Mouse (Mus musculus): ENCODE results near the gene Fastkd5. TPM values are rescaled to one million over a fixed set of nuclear protein-coding genes. Genes with fewer than 3 reads are reported as not detected.

The Fastkd5 gene
- polyA plus RNA-seq, 1 experiment, result 3.7 TPM

DNA sequence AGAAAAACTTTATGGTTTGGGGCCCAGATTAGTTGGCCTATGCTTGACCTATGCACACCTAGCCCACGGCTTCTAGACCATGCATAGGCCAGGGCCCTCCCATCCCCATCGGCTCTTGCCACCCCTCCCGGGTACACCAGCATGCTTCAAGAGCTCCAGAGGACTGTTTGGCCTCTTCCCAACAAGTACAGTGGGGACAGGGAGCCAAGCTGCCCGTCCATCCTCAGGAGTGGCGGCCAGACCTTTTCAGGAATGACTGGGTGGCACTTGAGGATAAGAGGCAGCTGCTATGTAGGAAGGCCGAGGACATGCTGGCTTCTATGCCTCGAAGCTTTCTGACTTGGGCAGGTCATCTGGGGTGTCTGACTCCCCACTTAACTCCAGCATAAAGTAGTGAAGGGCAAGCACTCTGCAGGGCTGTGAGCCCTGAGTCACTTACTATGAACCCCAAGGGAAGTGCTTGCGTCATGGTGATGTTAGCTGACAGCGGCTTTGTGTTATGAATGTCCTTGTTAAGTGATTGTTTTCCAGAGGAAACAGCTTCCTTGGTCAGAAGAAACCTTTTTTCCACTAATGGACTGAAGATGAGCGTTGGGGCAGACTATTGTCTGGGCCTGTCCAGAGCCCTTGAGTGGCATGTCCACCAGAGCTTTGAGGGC is 45.8 kb downstream of the Fastkd5 start:
- Histone ChIP-seq H3K27ac (ENCODE audit: control insufficient read depth, insufficient read depth, low read length) (no peak overlapping the region), H3K27me3 (ENCODE audit: control insufficient read depth, insufficient read depth, low read length) (peaks cover 5% of the 10 kb centered on the region; the same call in 1 of the 2 replicates), H3K4me3 (ENCODE audit: control insufficient read depth, insufficient read depth, low read length) (no peak overlapping the region), H3K4me1 (replicated peaks; ENCODE audit: control insufficient read depth, insufficient read depth, low read length) (no peaks in the 10 kb centered on the region; the same call in 1 of the 2 replicates), H3K36me3 (ENCODE audit: control insufficient read depth, insufficient read depth, low read length) (no peaks in the 10 kb centered on the region)
- DNase-seq, result no peak
- WGBS, result 95% methylated on average over 10 of the region's 10 CpGs
- TF ChIP-seq CTCF (IDR thresholded peaks at IDR 0.05; ENCODE audit: borderline replicate concordance, control insufficient read depth, extremely low read depth, insufficient read depth, low read length, poor library complexity) (no peak), POLR2A (IDR thresholded peaks at IDR 0.05; ENCODE audit: control insufficient read depth, extremely low read depth, insufficient read depth, low read length, poor library complexity) (no peak)

- Histone ChIP-seq H3K27ac (ENCODE audit: control insufficient read depth, insufficient read depth, low read length) (no peak within 1 kb of the TSS), H3K4me3 (ENCODE audit: control insufficient read depth, insufficient read depth, low read length) (no peak within 1 kb of the TSS), H3K27me3 (ENCODE audit: control insufficient read depth, insufficient read depth, low read length) (peaks cover 11% of the 10 kb centered on the region; the same call in 1 of the 2 replicates), H3K36me3 (ENCODE audit: control insufficient read depth, insufficient read depth, low read length) (no peaks in the 10 kb centered on the region), H3K4me1 (replicated peaks; ENCODE audit: control insufficient read depth, insufficient read depth, low read length) (no peaks in the 10 kb centered on the region; the same call in 1 of the 2 replicates)
- DNase-seq, result no peak
- 69% methylated on average over 10 of the region's 10 CpGs for WGBS
- TF ChIP-seq CTCF (IDR thresholded peaks at IDR 0.05; ENCODE audit: borderline replicate concordance, control insufficient read depth, extremely low read depth, insufficient read depth, low read length, poor library complexity), result no peak
- TF ChIP-seq POLR2A (IDR thresholded peaks at IDR 0.05; ENCODE audit: control insufficient read depth, extremely low read depth, insufficient read depth, low read length, poor library complexity), result no peak
Observed at GRCm38 (mm10) chr2:130582552-130582951, 47.3 kb downstream of the Fastkd5 start, which contains the start of gene Avp. Gene Avp, minus strand, starts transcription at chr2:130582554.

- no peak overlapping the region for H3K4me3 ChIP-seq (ENCODE audit: control insufficient read depth, insufficient read depth, low read length)
- H3K36me3 ChIP-seq (ENCODE audit: control insufficient read depth, insufficient read depth, low read length), result no peaks in the 10 kb centered on the region
- no peak overlapping the region for H3K27ac ChIP-seq (ENCODE audit: control insufficient read depth, insufficient read depth, low read length)
- DNase-seq, result no peak
- 22% methylated on average over 16 of the region's 16 CpGs for WGBS
- TF ChIP-seq POLR2A (IDR thresholded peaks at IDR 0.05; ENCODE audit: control insufficient read depth, extremely low read depth, insufficient read depth, low read length, poor library complexity), result no peak
- no peak for TF ChIP-seq CTCF (IDR thresholded peaks at IDR 0.05; ENCODE audit: borderline replicate concordance, control insufficient read depth, extremely low read depth, insufficient read depth, low read length, poor library complexity)
- peaks cover 16% of the 10 kb centered on the region; the same call in 1 of the 2 replicates for H3K27me3 ChIP-seq (ENCODE audit: control insufficient read depth, insufficient read depth, low read length)
- H3K4me1 ChIP-seq (replicated peaks; ENCODE audit: control insufficient read depth, insufficient read depth, low read length), result peaks cover 4% of the 10 kb centered on the region; the same call in 1 of the 2 replicates
Observed at GRCm38 (mm10) chr2:130581201-130581600, 48.6 kb downstream of the Fastkd5 start.

DNA sequence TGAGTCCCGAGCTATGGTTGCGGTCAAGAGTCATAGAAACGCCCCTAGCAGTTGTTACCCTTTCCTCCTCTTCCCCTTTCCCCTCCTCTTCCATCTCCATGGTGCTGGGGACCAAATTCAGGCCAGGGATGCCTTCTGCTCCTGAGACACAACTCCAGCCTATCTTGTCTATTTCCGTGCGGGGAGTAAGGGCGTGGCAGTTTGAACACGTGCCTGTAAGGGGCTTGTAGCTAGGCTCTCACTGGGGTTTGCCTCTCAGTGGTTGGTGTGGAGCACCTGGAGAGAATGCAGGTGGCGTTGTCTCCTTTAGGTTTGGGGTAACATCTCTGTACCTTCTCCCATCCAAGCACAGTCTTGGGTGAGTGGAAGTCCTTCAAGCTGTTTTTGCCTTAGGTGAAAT is 50.0 kb downstream of the Fastkd5 start:
- TF ChIP-seq POLR2A (IDR thresholded peaks at IDR 0.05; ENCODE audit: control insufficient read depth, extremely low read depth, insufficient read depth, low read length, poor library complexity) (no peak), CTCF (IDR thresholded peaks at IDR 0.05; ENCODE audit: borderline replicate concordance, control insufficient read depth, extremely low read depth, insufficient read depth, low read length, poor library complexity) (no peak)
- peaks cover 20% of the 10 kb centered on the region; the same call in 1 of the 2 replicates for H3K27me3 ChIP-seq (ENCODE audit: control insufficient read depth, insufficient read depth, low read length)
- H3K27ac ChIP-seq (ENCODE audit: control insufficient read depth, insufficient read depth, low read length), result no peak overlapping the region
- peaks cover 4% of the 10 kb centered on the region; the same call in 1 of the 2 replicates for H3K4me1 ChIP-seq (replicated peaks; ENCODE audit: control insufficient read depth, insufficient read depth, low read length)
- DNase-seq, result no peak
- no peaks in the 10 kb centered on the region for H3K36me3 ChIP-seq (ENCODE audit: control insufficient read depth, insufficient read depth, low read length)
- H3K4me3 ChIP-seq (ENCODE audit: control insufficient read depth, insufficient read depth, low read length), result no peak overlapping the region
- 7% methylated on average over 8 of the region's 8 CpGs for WGBS

DNA sequence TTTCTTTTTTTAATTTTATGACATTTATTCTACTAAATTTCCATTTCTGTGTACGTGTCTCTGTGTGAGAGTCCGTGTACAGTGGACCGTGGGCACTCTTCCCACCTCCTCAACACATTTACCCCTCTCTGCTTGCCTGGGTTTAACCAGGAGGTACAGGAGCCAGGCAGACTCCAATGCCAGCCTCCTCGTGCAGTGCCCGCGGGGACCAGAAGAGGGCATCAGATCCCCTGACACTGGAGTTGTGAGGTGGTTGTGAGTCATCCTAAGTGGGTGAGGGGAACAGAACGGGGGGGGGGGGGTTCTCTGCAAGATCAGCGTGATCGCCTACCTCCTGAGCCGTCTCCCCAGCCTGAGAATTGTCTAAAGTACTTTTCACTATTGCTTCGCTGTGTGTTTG is 51.7 kb downstream of the Fastkd5 start:
- no peak overlapping the region for H3K4me3 ChIP-seq (ENCODE audit: control insufficient read depth, insufficient read depth, low read length)
- H3K27me3 ChIP-seq (ENCODE audit: control insufficient read depth, insufficient read depth, low read length), result peaks cover 20% of the 10 kb centered on the region; the same call in 1 of the 2 replicates
- H3K4me1 ChIP-seq (replicated peaks; ENCODE audit: control insufficient read depth, insufficient read depth, low read length), result peaks cover 4% of the 10 kb centered on the region; the same call in 1 of the 2 replicates

GRCm38 (mm10) chr2:130577632-130578031 is 52.2 kb downstream of the Fastkd5 start:
- H3K27me3 ChIP-seq (ENCODE audit: control insufficient read depth, insufficient read depth, low read length), result peaks cover 20% of the 10 kb centered on the region; the same call in 1 of the 2 replicates
- DNase-seq, result peak; percentile 62
- peaks cover 4% of the 10 kb centered on the region; the same call in 1 of the 2 replicates for H3K4me1 ChIP-seq (replicated peaks; ENCODE audit: control insufficient read depth, insufficient read depth, low read length)
- WGBS, result 8% methylated on average over 12 of the region's 12 CpGs
- TF ChIP-seq POLR2A (IDR thresholded peaks at IDR 0.05; ENCODE audit: control insufficient read depth, extremely low read depth, insufficient read depth, low read length, poor library complexity) (no peak), CTCF (IDR thresholded peaks at IDR 0.05; ENCODE audit: borderline replicate concordance, control insufficient read depth, extremely low read depth, insufficient read depth, low read length, poor library complexity) (no peak)
- H3K27ac ChIP-seq (ENCODE audit: control insufficient read depth, insufficient read depth, low read length), result no peak overlapping the region
- H3K4me3 ChIP-seq (ENCODE audit: control insufficient read depth, insufficient read depth, low read length), result no peak overlapping the region
- H3K36me3 ChIP-seq (ENCODE audit: control insufficient read depth, insufficient read depth, low read length), result no peaks in the 10 kb centered on the region

More for the DNA sequence above, 51.7 kb downstream of the Fastkd5 start:
- peak; percentile 73; the same call in 1 of the 2 replicates for TF ChIP-seq CTCF (IDR thresholded peaks at IDR 0.05; ENCODE audit: borderline replicate concordance, control insufficient read depth, extremely low read depth, insufficient read depth, low read length, poor library complexity)
- TF ChIP-seq POLR2A (IDR thresholded peaks at IDR 0.05; ENCODE audit: control insufficient read depth, extremely low read depth, insufficient read depth, low read length, poor library complexity), result no peak
- peak; percentile 77 for DNase-seq
- Histone ChIP-seq H3K36me3 (ENCODE audit: control insufficient read depth, insufficient read depth, low read length) (no peaks in the 10 kb centered on the region), H3K27ac (ENCODE audit: control insufficient read depth, insufficient read depth, low read length) (no peak overlapping the region)
- 13% methylated on average over 11 of the region's 11 CpGs for WGBS

All from thymus, adult 2 months (tissue).